Mouse (Mus musculus) E14TG2a.4 (cell line): Measurements from ENCODE around the gene Fzd7.

Source experiments
- H3K27me3 ChIP-seq: 2 replicates; pipeline ENCODE4 v1.6.1; 2014; ENCODE audit warnings: low read length, control low read depth; ENCODE audit not compliant: insufficient read depth
- H3K36me3 ChIP-seq: 2 replicates; pipeline ENCODE4 v1.6.1; 2014; ENCODE audit warnings: low read length, control low read depth; ENCODE audit not compliant: insufficient read depth
- H3K4me1 ChIP-seq: replicated peaks from 2 replicates; pipeline ENCODE4 v1.6.1; 2014; ENCODE audit warnings: low read depth, low read length, control low read depth
- H3K4me3 ChIP-seq: replicated peaks from 2 replicates; pipeline ENCODE4 v1.5.1; 2014; ENCODE audit warnings: mild to moderate bottlenecking, low read length
- H3K9me3 ChIP-seq: 2 replicates; pipeline ENCODE4 v1.6.1; 2014; ENCODE audit warnings: low read length, control low read depth
- CTCF ChIP-seq: conservative IDR thresholded peaks from 2 replicates; pipeline ENCODE4 v1.5.1; 2014; ENCODE audit warnings: low read length
- NANOG ChIP-seq: IDR thresholded peaks from 2 replicates; pipeline ENCODE4 v1.6.1; 2014; ENCODE audit warnings: borderline replicate concordance, low read length, mixed read lengths
- POU5F1 ChIP-seq: IDR thresholded peaks from 2 replicates; pipeline ENCODE4 v1.6.1; 2014; ENCODE audit warnings: low read length, borderline replicate concordance

Fzd7 gene

GRCm38 (mm10) chr1:59458886-59459285, 23.3 kb upstream of the Fzd7 start:
- Histone ChIP-seq H3K36me3 (no peaks in the 10 kb centered on the region), H3K4me1 (peaks cover 52% of the 10 kb centered on the region), H3K4me3 (no peak overlapping the region; the same call in 1 of the 2 replicates), H3K9me3 (no peaks in the 10 kb centered on the region), H3K27me3 (no peaks in the 10 kb centered on the region)
- TF ChIP-seq POU5F1: no peak
- TF ChIP-seq NANOG: no peak
- TF ChIP-seq CTCF: no peak

GRCm38 (mm10) chr1:59464696-59465639, 17.3 kb upstream of the Fzd7 start:
- Histone ChIP-seq H3K4me1 (peaks cover 52% of the 10 kb centered on the region), H3K27me3 (peaks cover 12% of the 10 kb centered on the region), H3K9me3 (no peaks in the 10 kb centered on the region), H3K4me3 (no peak overlapping the region), H3K36me3 (no peaks in the 10 kb centered on the region)
- TF ChIP-seq CTCF (no peak), NANOG (no peak), POU5F1 (no peak)

- Histone ChIP-seq H3K27me3 (peaks cover 12% of the 10 kb centered on the region), H3K4me3 (no peak overlapping the region), H3K9me3 (peaks cover 3% of the 10 kb centered on the region; the same call in 1 of the 2 replicates), H3K4me1 (peaks cover 58% of the 10 kb centered on the region), H3K36me3 (no peaks in the 10 kb centered on the region)
- TF ChIP-seq POU5F1 (no peak), NANOG (no peak), CTCF (no peak)
These were observed 16.6 kb upstream of the Fzd7 start for GRCm38 (mm10) chr1:59465640-59466008.

- Histone ChIP-seq H3K36me3 (no peaks in the 10 kb centered on the region), H3K9me3 (peaks cover 6% of the 10 kb centered on the region; the same call in 1 of the 2 replicates), H3K4me3 (no peak overlapping the region), H3K4me1 (peaks cover 73% of the 10 kb centered on the region), H3K27me3 (peaks cover 15% of the 10 kb centered on the region)
- TF ChIP-seq POU5F1 (no peak), CTCF (no peak), NANOG (no peak; the same call in 1 of the 2 replicates)
These were observed 13.1 kb upstream of the Fzd7 start for GRCm38 (mm10) chr1:59469170-59469569.

GRCm38 (mm10) chr1:59470766-59471165, 11.5 kb upstream of the Fzd7 start:
- H3K4me1 ChIP-seq: peaks cover 77% of the 10 kb centered on the region
- no peaks in the 10 kb centered on the region for H3K36me3 ChIP-seq
- peaks cover 14% of the 10 kb centered on the region for H3K27me3 ChIP-seq
- no peak overlapping the region for H3K4me3 ChIP-seq
- H3K9me3 ChIP-seq: peaks cover 6% of the 10 kb centered on the region; the same call in 1 of the 2 replicates
- TF ChIP-seq POU5F1: no peak
- no peak for TF ChIP-seq CTCF
- no peak for TF ChIP-seq NANOG

GRCm38 (mm10) chr1:59472368-59473180, 9.7 kb upstream of the Fzd7 start:
- peaks cover 71% of the 10 kb centered on the region for H3K4me1 ChIP-seq
- no peak for TF ChIP-seq POU5F1
- TF ChIP-seq NANOG: peak; percentile 94

GRCm38 (mm10) chr1:59473181-59473555, 9.1 kb upstream of the Fzd7 start:
- peaks cover 76% of the 10 kb centered on the region for H3K4me1 ChIP-seq
- H3K27me3 ChIP-seq: peaks cover 31% of the 10 kb centered on the region
- H3K4me3 ChIP-seq: peak overlapping the region; percentile 51
- peaks cover 6% of the 10 kb centered on the region; the same call in 1 of the 2 replicates for H3K9me3 ChIP-seq
- no peaks in the 10 kb centered on the region for H3K36me3 ChIP-seq
- TF ChIP-seq NANOG (no peak), CTCF (no peak), POU5F1 (no peak)

More at GRCm38 (mm10) chr1:59472368-59473180, 9.7 kb upstream of the Fzd7 start:
- Histone ChIP-seq H3K27me3 (peaks cover 25% of the 10 kb centered on the region), H3K9me3 (peaks cover 6% of the 10 kb centered on the region; the same call in 1 of the 2 replicates), H3K4me3 (peak overlapping the region; percentile 32; the same call in 1 of the 2 replicates), H3K36me3 (no peaks in the 10 kb centered on the region)

- Histone ChIP-seq H3K27me3 (peaks cover 44% of the 10 kb centered on the region), H3K4me1 (peaks cover 77% of the 10 kb centered on the region), H3K4me3 (no peak overlapping the region), H3K36me3 (no peaks in the 10 kb centered on the region), H3K9me3 (peaks cover 3% of the 10 kb centered on the region; the same call in 1 of the 2 replicates)
- TF ChIP-seq POU5F1 (no peak), CTCF (no peak), NANOG (no peak)
These were observed 6.6 kb upstream of the Fzd7 start for GRCm38 (mm10) chr1:59475618-59476017.
